Mouse (Mus musculus) frontal cortex, postnatal 14 days (tissue): ENCODE data around the gene Slc7a7.

Experiments
- DNase-seq, 2 experiments: peaks; one replicate each; pipeline ENCODE4 v3.0.0; 2022; ENCODE audit warnings: low spot score in 2 of 2

Gene Slc7a7

DNA sequence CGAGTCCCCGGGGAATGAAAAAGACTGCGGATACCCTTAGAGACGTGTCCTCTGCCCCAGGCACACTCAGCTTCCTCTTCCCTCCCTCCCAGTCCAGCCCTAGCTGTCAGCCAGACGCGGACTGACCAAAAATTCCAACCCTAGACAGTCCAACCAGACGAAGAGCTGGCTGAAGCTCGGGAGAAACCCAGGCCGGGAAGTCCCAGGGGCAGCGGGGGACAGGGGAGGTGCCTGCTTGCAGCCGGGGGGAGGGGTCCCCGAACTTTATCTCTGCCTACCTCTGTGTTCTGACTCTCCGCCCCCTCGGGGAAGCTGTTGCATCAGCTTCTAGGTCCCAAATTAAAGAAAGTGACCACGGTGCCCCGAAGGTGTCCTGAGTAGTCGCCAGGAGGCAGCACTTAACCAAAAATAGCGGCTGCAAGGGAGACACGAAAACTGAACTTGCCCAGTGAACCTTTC lies at the start of gene Slc7a7:
Gene Slc7a7 (minus strand): TSS at position 158 of the 459 bp plus-strand sequence.
- no peak for DNase-seq

DNA sequence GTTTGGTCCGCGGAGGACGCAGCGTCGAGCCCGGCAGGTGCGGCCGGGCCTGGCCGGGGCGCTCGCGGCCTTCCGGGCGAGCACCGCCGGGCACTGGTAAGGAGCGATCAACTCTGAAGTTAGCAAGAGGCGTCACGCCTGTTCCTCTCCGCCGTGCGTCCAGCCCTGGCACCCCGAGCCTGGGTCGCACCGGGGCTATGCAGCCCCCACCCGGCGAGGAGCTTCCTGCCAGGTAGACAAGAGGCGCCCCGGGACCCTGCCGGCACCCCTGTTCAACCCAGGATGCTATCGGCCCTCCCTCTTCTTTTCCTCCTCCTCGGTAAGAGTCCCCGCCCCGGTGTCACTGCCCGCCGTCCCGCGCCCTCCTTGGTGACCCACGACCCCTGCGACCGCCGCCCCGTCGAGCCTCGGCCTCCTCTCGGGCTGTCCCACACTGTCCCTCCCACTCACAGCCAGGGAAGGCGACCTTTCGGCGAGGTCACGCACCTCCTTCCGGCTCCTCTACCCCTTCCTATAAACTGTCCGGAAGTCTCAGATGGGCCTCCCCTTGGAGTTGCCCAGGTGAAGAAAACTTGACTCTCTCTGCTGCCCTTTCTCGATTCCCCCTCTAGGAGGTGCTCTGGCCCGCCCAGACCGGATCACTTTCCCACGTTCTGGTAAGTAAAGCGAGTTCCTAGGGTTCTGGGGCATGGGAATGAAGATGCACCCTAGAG lies 46.9 kb upstream of the Slc7a7 start:
- no peak for DNase-seq

DNA sequence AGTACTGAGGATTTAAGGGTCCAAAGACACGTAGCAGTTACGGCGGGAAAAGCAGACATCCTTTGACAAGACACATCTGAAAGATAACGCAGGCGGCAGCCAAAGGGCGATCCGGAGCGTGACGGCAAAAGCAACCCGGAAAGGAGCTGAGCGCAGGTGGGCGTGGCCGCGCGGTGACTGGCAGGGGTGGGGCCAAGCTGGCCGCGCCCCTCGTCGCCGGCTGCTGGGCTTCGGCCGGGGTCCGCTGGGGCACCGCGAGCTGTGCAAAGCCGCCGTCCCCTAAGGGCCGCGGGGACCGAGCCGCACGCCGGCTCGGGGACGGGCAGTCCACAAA lies 46.3 kb upstream of the Slc7a7 start, which contains the start of gene Lrp10:
Gene Lrp10 (plus strand): TSS at position 179 of the 334 bp plus-strand sequence.
- DNase-seq = peak; percentile 67 to 75

DNA sequence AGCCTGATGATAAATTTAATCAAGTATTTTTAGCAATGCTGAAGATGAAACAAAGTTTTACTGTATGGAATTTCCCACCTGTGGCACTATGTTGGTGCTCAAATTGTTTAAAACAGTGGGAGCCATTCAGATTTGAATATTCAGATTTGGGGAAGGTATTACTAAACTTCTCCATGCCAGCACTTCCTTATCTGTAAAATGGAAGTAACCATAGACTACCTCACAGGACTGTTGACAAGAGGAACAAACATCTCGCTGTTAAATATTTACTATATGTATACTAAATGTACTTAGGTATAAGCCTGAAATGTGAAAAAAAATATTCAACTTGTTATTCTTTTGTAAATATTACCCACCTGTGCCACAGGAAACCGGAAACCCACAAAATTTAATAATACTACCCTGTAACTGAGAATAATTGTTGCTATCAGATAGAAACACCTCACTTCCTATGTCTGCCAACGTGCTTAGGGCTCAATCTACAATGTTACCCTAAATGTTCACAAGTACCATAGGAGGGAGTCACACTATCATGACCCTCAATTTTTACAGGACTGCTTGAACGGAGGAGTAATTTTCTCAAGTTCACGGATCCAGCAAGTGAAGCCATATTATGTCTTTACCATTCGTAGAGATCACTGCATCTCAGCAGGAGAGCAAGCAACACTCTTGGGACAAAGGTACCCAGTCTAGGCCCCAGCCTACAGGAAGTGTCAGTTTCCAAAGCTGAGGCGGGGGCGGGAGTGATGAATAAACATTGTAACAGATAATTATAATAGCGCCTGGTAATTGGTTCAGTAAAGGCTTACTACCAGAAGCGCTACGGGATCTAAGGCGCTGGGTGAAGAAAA lies 45.8 kb upstream of the Slc7a7 start:
- DNase-seq = no peak

DNA sequence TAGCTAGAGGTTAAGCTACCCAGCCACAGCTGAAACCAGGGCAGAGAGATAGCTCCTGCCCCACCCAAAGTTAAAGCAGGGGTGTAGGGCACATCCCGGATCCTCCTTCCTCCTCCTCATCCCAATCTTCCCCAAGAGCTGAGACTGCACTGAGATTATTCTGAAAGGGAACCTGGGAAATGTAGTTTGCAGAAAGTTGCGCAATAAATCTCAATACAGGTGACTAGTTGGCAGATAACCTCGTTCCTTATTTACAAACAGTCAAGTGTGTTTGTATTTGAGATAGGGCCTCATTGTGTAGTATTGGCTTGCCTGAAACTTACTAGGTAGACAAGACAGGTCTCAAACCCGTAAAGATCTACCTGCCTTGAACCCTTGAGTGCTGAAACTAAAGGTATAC lies 44.6 kb upstream of the Slc7a7 start:
- DNase-seq = no peak

DNA sequence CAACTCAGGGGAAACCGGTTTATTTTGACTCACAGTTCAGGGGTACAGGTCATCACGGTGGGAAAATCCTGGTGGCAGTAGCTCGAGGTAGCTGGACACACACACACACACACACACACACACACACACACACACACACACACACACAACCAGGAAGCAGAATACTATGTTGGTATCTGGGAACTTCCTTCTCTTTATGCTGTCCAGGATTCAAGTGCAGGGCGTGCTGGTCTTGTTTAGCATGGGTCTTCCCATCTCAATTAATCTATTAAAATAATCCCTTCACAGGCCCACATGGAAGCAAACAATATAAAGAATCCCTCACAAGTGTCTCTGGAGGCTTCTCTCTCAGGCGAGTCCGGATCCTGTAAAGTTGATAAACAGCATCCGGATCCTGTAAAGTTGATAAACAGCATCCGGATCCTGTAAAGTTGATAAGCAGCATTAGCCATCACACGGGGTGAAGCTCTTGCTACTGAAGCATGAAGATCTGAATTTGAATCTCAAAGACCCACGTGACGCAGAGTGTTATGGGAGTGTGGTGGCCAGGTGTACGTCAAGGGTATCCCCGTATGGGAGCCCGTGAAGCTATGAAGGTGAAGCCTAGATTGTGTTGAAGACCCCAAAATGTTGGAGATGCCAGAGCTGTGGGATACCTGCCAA lies 40.5 kb upstream of the Slc7a7 start:
- DNase-seq = no peak

DNA sequence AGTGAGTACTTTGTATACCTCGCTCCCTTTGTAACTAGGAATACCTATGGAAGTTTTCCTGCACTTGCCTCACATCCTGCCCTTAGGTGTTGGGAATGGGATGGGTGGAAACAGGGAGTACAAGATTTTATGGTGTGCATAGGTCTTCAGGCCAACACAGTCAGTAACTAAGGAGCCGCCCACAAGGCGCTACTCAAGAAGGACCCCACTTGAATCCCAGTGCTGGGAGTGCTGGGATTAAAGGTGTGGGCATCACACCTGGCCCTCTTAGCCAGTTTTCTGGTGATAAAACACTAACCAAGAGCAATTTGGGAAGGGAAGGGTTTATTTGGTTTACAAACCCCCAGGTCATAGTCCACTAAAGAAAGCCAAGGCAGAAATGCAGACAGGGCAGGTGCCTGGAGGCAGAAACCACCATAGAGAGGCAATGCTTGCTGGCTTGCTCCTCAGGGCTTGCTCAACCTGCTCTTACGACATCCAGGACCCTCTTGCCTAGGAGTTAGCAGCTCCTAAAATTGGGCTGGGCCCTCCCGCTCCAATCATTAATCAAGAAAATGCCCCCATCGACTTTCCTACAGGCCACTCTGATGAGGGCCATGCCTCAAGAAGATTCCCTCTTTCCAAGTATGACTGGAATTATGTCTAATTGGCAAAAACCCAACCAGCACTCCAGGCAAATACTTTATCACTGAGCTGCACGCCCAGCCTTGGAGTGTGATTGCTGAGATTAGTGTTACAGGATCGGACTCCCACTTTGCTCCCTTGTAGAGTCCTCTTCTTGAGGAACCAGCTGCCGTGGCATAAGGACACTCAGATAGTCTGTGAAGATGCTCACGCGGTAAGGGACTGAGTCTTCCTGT lies 37.3 kb upstream of the Slc7a7 start:
- DNase-seq = no peak

DNA sequence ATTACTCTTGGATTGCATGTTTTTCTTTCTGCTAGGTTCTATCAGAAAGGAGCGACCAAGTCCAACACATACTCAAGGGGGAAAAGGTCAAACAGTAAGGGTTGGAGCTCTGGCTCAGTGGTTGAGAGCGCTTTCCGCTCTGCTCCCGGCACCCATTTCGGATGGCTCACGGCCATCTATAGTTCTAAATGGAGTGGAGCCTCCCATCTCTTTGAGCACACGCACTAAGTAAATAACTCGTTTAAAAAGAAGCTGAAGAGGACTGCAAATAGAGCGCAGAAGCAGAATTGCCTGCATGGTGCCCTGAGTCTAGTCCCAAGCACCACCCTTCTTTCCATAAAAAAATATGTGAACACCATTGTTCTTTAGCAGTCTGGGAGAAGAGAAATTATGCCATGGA lies 36.0 kb upstream of the Slc7a7 start:
- no peak for DNase-seq

DNA sequence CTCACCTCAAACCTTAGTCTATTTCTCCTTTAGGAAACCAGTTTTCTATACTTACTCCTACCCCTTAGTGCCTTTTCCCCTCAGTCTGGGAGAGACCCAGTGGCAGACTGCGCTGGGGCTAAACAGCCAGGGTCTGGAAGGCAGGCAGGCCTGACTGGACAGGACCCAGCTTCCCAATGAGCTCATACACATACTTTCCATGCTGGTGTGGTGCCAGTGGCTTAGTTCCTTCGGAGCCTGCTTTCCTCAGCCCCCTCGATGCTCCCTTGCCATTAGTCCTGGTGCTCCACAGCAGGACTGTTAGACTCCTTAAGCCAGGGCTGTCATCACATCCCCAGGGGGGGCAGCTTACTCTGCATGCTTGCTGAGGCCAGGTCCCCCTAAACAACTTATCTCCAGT lies 27.9 kb upstream of the Slc7a7 start:
- DNase-seq = no peak

DNA sequence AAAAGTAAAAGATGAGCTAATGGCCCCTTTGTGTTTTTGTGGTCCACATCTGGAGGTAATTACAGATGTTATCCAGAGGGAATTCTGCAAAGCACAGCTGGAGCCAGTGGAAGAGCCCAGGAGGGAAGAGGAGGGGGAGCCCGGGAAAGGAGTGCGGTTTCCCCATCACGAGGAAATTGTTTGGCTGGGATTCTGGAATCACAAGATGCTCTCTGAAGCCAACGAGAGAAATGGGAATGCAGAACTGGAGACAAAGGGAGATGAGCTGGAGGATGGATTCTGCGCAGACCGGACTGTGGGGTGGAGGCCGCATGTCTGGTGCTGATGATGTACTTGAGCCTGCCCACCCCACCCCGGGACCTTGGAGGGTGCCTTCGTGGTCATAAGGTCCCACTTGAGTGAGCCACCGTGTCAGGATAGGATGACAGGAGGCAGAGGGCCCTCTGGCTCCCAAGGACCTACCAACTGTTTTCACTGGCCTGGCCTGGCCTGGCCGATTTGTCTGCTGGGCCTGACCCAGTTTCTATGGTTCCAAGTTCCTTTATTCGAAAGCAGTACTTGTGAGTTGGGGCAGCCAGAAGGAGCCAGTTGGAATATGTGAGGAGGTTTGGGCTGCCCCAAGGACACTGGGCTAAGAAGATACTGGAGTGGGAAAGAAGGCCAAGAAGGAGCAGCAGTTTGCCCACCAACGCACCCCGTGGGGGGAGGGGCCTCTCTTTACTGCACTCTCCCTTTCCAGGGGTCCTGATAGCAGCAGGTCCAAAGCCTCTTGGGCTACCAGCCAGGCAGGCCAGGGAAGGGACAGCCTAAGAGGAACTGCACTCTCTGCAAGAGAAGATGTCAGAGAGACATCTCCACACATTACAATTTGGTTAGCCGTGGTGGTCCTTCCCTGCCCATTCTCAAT lies 26.4 kb upstream of the Slc7a7 start:
- DNase-seq = no peak

DNA sequence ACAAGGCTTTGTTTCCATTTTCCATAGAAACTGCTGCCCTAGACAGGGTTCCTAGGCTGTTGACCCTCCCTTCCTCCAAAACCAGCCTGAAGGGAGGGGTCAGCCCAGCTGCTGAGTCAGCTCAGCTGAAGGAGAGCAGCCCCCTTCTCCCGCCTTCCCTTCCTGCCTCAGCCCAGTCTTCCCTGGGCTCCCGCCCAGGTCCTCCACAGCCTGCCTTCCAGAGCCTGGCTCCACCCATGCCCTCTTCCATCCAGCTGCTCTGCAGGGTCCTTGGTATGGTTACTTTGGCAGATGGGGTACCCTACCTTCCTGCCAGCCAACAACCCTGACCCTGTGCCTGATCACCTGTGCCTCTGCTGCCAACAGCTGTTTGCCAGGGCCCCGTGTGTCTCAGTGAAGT lies 25.6 kb upstream of the Slc7a7 start:
- DNase-seq = no peak

DNA sequence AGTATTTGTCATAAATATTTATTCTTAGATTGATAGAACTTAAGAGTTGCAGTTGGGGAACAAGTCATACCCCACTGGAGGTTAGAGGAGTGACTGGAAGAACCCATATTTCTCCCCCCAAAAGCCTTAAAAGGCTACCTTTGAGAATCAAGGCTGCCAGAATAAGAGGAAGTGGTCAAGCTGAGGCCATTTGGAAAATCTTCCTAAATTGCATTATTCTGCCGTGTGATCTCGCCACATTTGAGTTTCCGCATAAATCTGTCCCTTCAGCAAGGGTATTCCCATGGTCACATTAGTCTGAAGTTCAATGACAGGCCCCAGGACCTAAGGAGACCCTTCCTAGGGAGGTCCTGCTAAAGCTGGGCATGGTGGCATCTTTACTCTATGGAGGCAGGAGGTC lies 25.0 kb upstream of the Slc7a7 start:
- no peak for DNase-seq

DNA sequence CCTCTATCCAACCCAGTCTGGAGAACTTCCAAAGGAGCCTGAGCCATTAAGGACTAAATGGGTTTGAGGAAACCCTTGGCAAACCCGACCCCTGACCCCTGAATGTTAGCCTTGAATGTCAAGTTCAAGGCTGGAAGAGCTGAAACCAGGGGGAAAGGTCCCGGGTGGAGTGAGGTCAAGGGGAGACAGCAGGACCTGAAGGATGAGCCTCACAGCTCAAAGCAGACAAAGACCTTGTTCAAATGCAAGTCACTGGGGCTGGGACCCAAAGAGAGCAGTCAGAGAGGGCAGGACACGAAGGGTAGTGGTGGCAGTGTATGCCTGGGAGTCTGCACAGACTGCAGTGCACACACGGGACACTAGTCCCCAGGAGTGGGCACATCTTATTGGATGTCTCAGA lies 23.8 kb upstream of the Slc7a7 start:
- no peak for DNase-seq

DNA sequence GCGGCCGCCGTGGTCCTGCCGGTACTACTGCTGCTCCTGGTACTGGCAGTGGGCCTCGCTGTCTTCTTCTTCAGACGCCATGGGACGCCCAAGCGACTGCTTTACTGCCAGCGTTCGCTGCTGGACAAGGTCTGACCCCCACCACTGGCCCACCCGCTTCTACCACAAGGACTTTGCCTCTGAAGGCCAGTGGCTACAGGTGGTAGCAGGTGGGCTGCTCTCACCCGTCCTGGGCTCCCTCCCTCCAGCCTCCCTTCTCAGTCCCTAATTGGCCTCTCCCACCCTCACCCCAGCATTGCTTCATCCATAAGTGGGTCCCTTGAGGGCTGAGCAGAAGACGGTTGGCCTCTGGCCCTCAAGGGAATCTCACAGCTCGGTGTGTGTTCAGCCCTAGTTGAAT lies 23.0 kb upstream of the Slc7a7 start:
- no peak for DNase-seq

DNA sequence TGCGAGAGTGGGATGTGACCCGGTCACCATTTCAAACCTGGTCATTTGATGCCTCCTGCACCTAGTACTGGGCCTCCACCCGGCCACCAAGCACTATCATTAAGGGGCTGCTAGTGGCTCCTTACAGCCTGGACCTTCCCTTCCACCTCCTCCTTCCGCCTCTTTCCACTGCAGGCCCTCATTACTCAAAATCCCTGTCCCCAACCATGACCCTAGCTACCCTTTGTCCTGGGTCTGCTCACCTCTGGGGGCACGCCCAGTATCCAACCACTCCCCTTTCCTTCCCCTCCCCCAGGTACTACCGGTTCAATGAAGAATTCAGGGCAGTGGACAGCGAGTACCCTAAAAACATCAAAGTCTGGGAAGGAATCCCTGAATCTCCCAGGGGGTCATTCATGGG lies 22.0 kb upstream of the Slc7a7 start:
- DNase-seq = no peak

DNA sequence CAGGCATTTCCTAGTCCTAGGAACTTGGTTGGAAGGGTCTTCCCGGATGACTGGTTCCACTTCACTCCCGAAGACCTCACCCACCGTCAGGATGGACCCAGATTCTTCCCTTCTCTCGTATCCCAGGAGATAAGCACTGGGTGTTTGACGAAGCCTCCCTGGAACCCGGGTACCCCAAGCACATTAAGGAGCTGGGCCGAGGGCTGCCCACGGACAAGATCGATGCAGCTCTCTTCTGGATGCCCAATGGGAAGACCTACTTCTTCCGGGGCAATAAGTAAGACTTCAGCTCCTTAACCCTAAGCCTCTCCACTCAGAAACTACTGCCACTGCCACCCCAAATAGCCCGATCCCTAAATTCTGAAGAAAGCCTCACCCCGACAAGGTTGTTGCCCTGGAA lies 21.6 kb upstream of the Slc7a7 start:
- no peak for DNase-seq

DNA sequence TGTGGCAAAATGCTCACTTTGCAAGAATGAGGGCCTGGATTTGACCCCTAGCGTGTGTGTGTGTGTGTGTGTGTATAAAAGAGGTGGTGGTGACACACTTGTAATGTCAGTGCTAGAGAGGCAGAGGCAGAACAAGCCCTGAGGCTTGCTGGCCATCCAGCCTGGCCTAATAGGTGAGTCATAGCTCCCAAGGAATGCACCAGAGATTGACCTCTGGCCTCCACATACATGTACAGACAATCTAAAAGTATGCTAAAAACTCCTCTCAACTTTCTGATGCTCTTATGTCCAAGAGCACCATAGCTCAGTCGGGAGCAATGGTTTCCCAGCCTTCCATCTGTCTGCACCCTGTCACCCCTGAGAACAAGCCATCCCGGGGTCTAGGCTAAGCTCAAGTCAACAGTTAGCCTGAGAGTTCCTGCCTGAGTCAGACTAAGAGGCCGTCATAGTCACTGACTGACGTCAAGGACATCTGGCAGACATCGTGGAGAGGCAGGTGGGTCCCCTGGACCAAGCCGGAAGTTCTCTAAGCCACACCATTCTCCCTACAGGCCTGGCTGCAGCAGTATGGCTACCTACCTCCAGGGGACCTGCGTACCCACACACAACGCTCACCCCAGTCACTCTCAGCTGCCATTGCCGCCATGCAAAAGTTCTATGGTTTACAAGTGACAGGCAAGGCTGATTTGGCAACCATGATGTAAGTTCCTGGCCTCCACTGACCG lies 17.8 kb upstream of the Slc7a7 start:
- DNase-seq = no peak

DNA sequence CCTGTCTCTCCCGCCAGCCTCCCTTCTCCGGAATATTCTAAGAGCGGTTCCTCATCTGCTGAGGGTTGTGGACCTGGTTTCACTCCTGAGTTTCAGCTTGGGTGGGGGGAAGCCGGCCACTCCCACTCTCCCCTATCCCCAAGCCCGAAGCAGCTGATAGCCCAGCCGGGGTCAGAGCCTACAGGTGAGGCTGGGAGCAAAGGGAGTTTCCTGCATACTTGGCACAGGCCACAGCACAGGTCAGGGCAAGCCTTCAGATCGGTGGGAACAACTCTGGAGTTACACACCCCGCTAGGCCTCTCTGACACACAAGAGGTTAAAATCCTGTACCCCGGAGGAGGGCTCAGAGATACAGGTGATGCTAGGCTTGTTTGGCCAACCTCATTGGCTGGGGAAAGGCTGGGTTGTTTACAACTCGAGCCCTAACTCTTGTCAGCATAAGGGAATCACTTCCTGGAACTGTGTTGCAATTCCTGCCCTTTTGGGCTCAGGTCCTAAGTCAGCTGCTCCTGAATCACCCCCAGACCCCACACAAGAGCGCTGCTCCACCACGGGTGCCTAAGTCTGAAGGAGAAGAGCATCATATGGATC lies 16.5 kb upstream of the Slc7a7 start:
- DNase-seq = no peak
